Mouse (Mus musculus) T-helper 2 cell (primary cell): Measurements from ENCODE around the gene Ctla2b.
"Not testable (repeated sequence)": the region's sequence is repeated elsewhere in the genome, so short reads cannot be mapped to it uniquely, and the experiment has no call there.

ENCODE experiments used
- in situ Hi-C: fragments of 300-600 bp; cut with MboI, MseI; formaldehyde crosslinking; loops from one replicate; pipeline ENCODE4 v1.15.1; 2025; ENCODE audit warnings: high pct_unique_total_duplicates

Ctla2b gene

DNA sequence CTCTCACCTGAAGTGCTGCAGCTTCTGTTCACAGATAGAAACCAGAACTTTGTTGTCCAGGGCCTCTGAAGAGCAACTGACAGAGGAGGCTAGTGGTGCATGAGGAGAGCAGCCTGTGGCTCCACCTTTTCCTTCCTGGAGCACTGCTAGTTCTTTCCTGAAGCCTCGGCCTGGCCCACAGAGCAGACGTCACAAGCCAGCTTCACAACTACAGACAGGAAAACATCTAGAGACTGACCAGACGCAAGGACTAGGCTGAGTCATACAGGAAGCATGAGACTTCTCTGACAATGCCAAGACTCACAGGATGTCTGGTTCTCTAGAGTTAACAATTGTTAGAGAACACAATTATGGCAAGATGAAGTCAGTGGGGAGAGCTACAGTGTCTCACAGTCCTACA, at the start of gene Ctla2b:
TSS of gene Ctla2b (minus strand) at position 120 of the 400 bp plus-strand sequence.
- in situ Hi-C loops, result no loop called here

DNA sequence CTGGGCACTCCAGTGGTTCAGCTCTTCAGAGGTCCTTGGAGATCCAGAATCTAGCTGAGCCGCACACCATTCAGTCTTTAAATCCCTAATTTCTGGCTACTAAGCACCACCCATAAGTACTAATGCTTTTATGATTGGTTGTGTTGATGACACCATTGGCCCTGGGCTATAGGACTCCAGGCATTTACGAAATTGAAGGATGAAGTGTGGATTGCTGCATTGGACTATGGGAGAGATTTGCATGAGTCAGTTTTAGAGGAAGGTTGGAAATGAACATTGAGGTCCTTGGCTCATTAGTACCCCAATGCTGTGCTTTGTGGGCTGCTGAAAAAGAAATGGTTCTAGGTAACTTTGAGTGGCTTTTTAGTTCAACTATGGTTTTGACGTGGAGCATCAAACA, 44.6 kb upstream of the Ctla2b start, which contains the start of gene Tpbpa:
TSS of gene Tpbpa (minus strand) at position 101 of the 400 bp plus-strand sequence.
- in situ Hi-C loops, result not testable (repeated sequence)

DNA sequence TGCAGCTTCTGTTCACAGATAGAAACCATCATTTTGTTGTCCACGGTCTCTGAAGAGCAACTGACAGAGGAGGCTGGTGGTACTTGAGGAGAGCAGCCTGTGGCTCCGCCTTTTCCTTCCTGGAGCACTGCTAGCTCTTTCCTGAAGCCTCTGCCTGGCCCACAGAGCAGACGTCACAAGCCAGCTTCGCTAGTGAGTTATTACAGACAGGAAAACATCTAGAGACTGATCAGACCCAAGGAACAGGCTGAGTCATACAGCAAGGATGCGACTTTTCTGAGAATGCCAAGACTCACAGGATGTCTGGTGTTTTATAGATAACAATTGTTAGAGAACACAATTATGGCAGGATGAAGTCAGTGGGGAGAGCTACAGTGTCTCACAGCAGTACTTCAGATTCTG, 39.3 kb upstream of the Ctla2b start, which contains the start of the genes Gm49391 and Ctla2a:
TSS of gene Gm49391 (minus strand) at position 72 of the 402 bp plus-strand sequence.
TSS of gene Ctla2a (minus strand) at position 126 of the 402 bp plus-strand sequence.
- in situ Hi-C loops, result no loop called here

DNA sequence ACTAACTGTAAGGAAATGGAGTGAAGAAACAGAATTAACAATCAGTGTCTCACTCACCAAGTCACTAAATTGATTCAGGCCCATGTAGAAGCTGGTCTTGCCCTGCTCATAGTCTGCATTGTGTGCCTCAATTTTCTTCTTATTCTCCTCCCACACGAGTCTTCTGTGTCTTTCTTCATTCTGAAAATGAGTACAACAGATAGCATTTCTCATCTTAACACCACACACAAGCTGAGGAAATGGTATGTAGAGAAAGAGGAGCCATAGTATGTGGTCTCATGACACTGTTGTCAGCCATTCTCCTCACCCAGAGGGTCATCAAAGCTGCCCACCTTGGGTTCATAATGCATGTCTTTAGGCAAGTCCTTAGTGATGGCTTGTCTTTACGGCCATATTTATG, 38.2 kb upstream of the Ctla2b start, which contains the start of gene Gm49393:
TSS of gene Gm49393 (minus strand) at position 101 of the 400 bp plus-strand sequence.
- in situ Hi-C loops, result not testable (repeated sequence)

DNA sequence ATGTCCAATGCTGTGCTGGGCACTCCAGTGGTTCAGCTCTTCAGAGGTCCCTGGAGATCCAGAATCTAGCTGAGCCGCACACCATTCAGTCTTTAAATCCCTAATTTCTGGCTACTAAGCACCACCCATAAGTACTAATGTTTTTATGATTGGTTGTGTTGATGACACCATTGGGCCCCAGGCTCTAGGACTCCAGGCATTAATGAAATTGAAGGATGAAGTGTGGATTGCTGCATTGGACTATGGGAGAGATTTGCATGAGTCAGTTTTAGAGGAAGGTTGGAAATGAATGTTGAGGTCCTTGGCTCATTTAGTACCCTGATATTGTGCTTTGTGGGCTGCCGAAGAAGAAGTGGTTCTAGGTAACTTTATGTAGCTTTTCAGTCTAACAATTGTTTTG, 7.5 kb upstream of the Ctla2b start, which contains the start of gene Tpbpb:
TSS of gene Tpbpb (minus strand) at position 101 of the 400 bp plus-strand sequence.
- in situ Hi-C loops, result loop anchor here (10.0 kb wide), 2 partner anchors 730 to 970 kb away; partner anchors contain the start of gene Gas1

DNA sequence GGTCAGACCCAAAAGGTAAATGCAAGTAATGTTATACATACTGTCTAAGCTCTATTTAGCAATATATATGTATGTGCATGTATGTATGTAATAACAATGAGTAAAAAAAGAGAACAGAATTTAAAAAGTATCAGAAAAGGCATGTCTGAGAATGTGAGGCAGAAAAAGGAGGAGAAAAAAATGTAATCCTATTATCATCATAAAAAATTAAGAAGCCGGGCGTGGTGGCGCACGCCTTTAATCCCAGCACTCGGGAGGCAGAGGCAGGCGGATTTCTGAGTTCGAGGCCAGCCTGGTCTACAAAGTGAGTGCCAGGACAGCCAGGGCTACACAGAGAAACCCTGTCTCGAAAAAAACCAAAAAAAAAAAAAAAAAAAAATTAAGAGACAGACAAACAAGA, 453 bp downstream of the Ctla2b start, which contains the start of gene Gm49392:
TSS of gene Gm49392 (minus strand) at position 101 of the 400 bp plus-strand sequence.
- in situ Hi-C loops, result not testable (repeated sequence)

DNA sequence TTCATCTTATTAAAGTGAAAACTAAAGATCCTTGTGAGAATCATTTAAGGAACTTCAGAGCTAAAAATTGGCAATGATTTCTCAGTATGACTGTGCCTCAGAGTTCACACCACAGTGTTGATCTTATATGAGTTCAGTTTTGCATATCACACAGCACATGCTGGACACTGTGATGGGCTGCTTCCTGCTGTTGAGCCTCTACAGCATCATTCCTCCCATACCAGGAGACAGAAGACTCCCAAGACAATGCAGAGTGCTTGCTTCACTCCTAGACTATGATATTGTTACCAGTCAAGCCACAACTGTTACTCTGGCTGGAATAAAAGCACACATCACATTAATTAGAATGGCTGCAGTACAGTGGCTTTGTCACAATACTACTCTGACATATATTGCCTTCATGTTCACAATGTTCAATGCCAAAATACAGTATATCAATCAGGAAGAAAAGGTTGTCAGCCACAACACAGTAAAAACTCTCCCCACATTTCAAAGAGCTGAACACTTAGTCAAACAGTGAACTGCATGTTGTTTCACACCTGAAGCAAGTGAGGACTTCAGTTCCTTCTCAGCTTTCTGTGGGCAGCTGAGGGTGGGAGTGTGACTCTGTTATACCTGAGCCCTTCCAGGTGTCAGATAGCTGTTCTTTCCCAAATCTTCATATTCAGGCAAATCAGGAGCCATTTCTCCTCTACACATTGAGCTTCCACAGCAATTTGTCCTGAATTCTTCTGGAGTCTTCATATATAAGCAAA, 1.7 kb downstream of the Ctla2b start:
- in situ Hi-C loops, result no loop called here

DNA sequence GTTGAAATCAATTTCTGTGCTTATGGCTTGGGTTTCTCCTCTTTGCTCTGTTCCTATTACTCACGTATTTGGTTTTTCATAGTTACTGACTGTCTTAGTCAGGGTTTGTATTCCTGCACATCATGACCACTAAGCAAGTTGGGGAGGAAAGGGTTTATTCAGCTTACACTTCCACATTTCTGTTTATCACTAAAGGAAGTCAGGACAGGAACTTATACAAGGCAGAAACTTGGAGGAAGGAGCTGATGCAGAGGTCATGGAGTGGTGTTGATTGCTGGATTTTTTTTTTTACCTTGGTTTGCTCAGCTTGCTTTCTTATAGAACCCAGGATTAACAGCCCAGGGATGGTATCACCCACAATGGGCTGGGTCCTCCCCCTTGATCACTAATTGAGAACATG, 4.9 kb downstream of the Ctla2b start:
- in situ Hi-C loops, result no loop called here

DNA sequence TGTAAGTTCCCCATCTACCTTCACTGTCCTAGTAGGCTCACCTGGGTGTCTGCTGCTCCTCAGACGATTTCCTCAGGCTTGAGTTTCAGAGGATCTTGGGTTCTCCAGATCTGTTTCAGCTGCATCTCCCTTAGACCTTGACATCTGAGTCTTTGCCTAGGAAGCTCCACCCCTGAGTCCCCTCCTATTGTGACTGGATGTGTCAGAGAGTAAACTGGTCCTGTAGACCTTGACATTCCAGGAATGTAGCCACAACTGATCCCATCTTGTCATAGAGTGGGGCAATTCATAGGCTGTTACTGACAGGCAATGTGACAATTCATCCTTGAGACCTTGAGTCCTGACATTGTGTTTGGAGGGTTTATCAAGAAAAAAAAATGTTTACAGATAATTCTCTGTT, 33.0 kb downstream of the Ctla2b start, which contains the start of gene 4930486L24Rik:
TSS of gene 4930486L24Rik (minus strand) at position 195 of the 400 bp plus-strand sequence.
- in situ Hi-C loops, result no loop called here

DNA sequence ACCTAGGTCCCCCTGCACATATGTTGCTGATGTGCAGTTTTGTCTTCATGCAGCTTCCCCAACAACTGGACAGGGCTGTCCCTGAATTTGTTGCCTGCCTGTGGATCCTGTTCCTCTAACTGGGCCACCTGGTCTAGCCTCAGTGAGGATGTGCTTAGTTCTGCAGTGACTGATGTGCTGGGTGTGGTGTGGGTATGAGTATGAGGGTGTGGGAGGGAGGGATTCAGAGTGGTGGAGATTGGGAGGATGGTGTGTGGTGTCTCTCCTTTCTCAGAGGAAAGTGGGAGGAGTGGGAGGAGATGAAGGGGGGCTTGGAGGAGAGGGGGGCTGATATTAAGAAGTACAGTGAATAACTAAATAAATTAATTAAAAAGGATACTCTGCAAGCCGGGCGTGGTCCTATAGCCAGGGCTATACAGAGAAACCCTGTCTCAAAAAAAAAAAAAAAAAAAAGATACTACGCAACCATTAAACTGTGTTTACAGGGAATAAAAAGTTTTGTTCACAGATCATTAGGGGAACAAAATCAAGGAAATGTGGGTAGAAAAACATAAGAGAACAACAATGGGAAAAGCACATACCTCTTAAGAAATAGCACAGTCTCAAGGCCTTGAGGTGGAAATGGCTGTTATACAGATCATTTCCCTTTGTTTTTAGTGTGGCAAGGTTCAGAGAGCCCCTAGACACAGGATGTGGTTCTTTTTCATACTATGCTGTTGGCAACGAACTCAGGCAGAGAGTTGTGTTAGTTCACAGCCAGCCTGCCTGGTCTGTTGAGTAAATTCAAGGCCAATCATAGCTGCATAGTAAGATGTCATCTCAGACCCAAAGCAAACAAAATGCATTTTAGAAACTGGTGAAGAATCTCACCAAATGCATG, 48.8 kb downstream of the Ctla2b start:
- in situ Hi-C loops, result no loop called here
